Mouse (Mus musculus) heart, embryonic 14.5 days (tissue): Measurements from ENCODE around the gene Mapk14. TPM values are rescaled to one million over a fixed set of nuclear protein-coding genes. Genes with fewer than 3 reads are reported as not detected.

ENCODE experiments used
- ATAC-seq: fragments of 200-750 bp; cut with Nextera tagmentation; 2 replicates; pipeline ENCODE4 v1.8.0; 2017; ENCODE audit warnings: low read depth, moderate TSS enrichment; ENCODE audit not compliant: insufficient number of reproducible peaks, insufficient read depth, low FRiP score
- H3K27ac ChIP-seq, 2 experiments: fragments of 200-500 bp in 1 of 2; fragments of 300-500 bp in 1 of 2; sonication (generic) in 1 of 2; replicated peaks in 1 of 2; 2 replicates each; pipeline ENCODE4 v1.5.1; 2012 to 2014; ENCODE audit warnings: low read depth in 2 of 2, low read length in 2 of 2, control low read depth in 1 of 2, mild to moderate bottlenecking in 1 of 2, mixed read lengths in 1 of 2; ENCODE audit not compliant: control insufficient read depth in 1 of 2, insufficient read depth in 1 of 2
- H3K27me3 ChIP-seq: fragments of 300-500 bp; sonication (generic); 2 replicates; pipeline ENCODE4 v1.6.1; 2014; ENCODE audit warnings: mild to moderate bottlenecking, low read length, control low read depth; ENCODE audit not compliant: control insufficient read depth, insufficient read depth
- H3K36me3 ChIP-seq: fragments of 300-500 bp; sonication (generic); 2 replicates; pipeline ENCODE4 v1.6.1; 2014; ENCODE audit warnings: mild to moderate bottlenecking, control low read depth, low read length, mixed read lengths; ENCODE audit not compliant: control insufficient read depth, insufficient read depth
- H3K4me1 ChIP-seq, 2 experiments: fragments of 200-500 bp in 1 of 2; fragments of 300-500 bp in 1 of 2; sonication (generic) in 1 of 2; 2 replicates each; pipeline ENCODE4 v1.6.1; 2012 to 2014; ENCODE audit warnings: low read length in 2 of 2, control low read depth in 1 of 2, mixed read lengths in 1 of 2; ENCODE audit not compliant: control insufficient read depth in 2 of 2, insufficient read depth in 2 of 2
- H3K4me2 ChIP-seq: fragments of 300-500 bp; sonication (generic); 2 replicates; pipeline ENCODE4 v1.6.1; 2014; ENCODE audit warnings: mild to moderate bottlenecking, low read length
- H3K4me3 ChIP-seq, 2 experiments: fragments of 200-500 bp in 1 of 2; fragments of 300-500 bp in 1 of 2; sonication (generic) in 1 of 2; 2 replicates each; pipeline ENCODE4 v1.5.1; 2012 to 2014; ENCODE audit warnings: low read length in 2 of 2, mild to moderate bottlenecking in 2 of 2, control low read depth in 1 of 2, low read depth in 1 of 2, moderate library complexity in 1 of 2; ENCODE audit not compliant: control insufficient read depth in 1 of 2, insufficient read depth in 1 of 2
- H3K9ac ChIP-seq: fragments of 300-500 bp; sonication (generic); 2 replicates; pipeline ENCODE4 v1.6.1; 2014; ENCODE audit warnings: mild to moderate bottlenecking, low read length
- H3K9me3 ChIP-seq: fragments of 300-500 bp; sonication (generic); 2 replicates; pipeline ENCODE4 v1.6.1; 2016; ENCODE audit warnings: low read length, control low read depth; ENCODE audit not compliant: control insufficient read depth
- WGBS: fragments of 180-500 bp; shearing (Covaris S2); extraction: QIAGEN DNeasy Blood & Tissue Kit; methylation state at CpG from one replicate; pipeline ENCODE4 v1.1.7; 2014; 5-methylcytosine and 5-hydroxymethylcytosine counted together
- polyA plus RNA-seq: library from polyadenylated mRNA; unstranded; fragments of >200 nt; fragmentation: Nextera tagmentation; extraction: Ambion mirVana; gene quantifications from 2 replicates; pipeline ENCODE4 v1.2.1, GENCODE M21; 2014

The Mapk14 gene
- 37.6 and 38.3 TPM in 2 replicates for polyA plus RNA-seq

DNA sequence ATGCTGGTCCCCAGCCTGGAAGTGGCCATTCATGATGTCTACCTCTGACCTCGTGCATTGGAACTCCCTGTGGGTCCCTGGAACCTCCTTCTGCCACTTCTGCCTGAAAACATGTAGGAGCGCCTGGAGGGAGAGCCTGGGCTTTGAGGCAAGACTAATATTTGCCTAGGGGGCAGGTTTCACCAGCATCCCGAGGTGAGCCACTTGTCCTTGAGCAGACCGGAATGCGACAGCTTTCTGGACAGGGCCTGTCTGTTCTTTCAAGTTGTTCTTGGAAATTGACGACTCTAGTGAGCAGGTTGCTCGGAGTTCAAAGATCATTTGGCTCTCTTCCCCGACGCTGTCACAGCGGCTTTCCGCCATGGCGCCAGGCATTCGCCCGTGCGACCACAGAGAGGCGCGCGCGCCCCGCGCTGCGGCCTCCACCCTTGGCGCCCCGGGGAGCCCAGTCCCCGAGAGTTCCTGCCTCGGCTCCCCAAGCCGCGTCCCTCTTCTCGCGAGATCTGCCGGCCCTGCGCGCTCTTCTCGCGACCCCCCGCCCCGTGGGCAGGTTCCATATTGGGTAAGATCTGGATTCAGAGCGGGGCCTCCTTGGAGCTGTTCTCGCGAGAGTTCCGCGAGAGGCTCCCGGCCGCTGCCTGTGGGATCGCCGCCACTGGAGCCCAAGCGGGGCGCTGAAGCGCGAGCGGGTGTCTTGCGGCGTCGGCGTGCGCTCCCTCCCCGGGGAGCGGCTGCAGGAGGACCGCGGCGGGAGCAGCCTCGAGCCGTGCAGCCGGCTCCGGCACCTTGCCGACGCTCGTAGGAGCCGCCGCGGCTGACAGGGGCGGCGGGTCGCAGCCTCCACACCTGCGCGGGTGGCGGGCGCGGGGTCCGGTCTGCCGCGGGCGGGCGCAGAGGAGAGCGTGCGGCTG, at the start of gene Mapk14:
TSS of gene Mapk14 (plus strand) at position 554 of the 911 bp plus-strand sequence.
- H3K9ac ChIP-seq, result peak within 1 kb of the TSS; percentile 93
- peak; percentile 92 for ATAC-seq
- H3K4me3 ChIP-seq, result peak within 1 kb of the TSS; percentile 90 to 96
- under 1% methylated on average over 81 of the region's 86 CpGs for WGBS
- no peaks in the 10 kb centered on the region for H3K9me3 ChIP-seq
- H3K36me3 ChIP-seq, result no peaks in the 10 kb centered on the region
- H3K27me3 ChIP-seq, result peaks cover 5% of the 10 kb centered on the region; the same call in 1 of the 2 replicates
- H3K4me1 ChIP-seq, result peaks cover 9 to 23% of the 10 kb centered on the region in 2 experiments
- peak within 1 kb of the TSS; percentile 85 to 93 for H3K27ac ChIP-seq
- peak within 1 kb of the TSS; percentile 87 for H3K4me2 ChIP-seq

DNA sequence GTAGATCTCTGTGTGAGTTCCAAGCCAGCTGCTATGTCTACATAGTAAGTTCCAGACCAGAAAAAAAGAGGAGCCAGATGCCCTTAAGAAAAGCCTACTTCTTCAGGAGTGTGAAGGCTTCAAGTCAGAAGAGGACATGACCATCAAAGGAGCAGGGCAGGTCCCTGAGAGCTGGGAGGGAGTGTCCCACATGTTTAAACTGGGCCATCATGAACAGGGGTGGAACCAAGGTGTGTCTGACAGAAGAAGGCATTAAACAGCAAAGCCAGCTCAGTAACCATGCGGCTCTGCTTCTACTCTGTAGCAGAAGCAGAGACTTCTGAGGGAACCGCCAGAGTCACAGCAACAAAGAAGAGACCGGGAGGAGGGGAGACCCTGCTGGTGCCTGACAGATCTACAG, 47.4 kb upstream of the Mapk14 start:
- Histone ChIP-seq H3K9me3 (no peaks in the 10 kb centered on the region), H3K36me3 (no peaks in the 10 kb centered on the region), H3K27ac (no peak overlapping the region), H3K27me3 (no peaks in the 10 kb centered on the region), H3K4me3 (no peak overlapping the region), H3K4me2 (no peak overlapping the region), H3K9ac (no peak overlapping the region), H3K4me1 (no peaks in the 10 kb centered on the region)
- ATAC-seq, result no peak
- 30% methylated on average over 3 of the region's 3 CpGs for WGBS

DNA sequence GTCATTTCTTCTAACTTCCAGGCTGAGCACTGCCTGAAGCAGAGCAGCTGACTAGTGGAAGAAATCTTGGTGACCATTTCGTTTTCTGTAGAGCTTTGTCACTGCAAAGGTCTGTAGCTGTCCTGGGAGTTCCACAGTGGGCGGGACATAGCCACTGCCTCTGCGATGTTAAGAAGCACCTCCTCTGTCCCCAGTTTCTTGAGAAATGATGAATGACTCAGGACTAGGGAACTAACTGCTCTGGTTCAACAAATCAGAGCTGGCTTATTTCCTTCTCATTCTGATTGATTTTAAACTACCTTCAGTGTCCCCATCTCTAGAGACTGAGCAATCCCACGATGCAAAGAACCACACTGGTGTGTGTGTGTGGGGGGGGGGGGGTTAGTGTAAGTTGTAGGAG, 47.0 kb upstream of the Mapk14 start:
- WGBS, result 47% methylated on average over 4 of the region's 4 CpGs

DNA sequence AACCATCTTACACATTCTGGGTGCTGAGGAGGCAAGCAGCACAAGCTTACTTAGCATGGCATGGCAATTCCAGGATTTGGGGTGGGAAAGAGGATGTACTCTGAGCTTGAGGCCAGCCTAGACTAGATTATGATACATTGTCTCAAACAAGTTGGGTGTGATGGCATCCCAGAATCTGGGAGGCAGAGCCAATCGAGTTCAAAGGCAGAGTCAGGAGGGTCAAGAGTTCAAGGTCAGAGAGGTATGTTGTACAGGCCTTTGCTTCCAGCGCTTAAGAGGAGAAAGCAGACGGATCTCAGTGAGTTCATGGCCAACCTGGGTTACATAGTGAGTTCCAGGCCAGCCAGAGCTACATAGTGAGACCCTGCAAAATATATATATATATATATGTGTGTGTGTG, 44.9 kb upstream of the Mapk14 start:
- Histone ChIP-seq H3K27ac (no peak overlapping the region), H3K4me3 (no peak overlapping the region), H3K36me3 (no peaks in the 10 kb centered on the region), H3K4me2 (no peak overlapping the region), H3K4me1 (peaks cover 2 to 6% of the 10 kb centered on the region in 2 experiments; a peak in 1 of 4 replicates), H3K9me3 (no peaks in the 10 kb centered on the region), H3K9ac (no peak overlapping the region), H3K27me3 (no peaks in the 10 kb centered on the region)
- 36% methylated on average over 3 of the region's 3 CpGs for WGBS
- no peak for ATAC-seq

More for the DNA sequence above, 47.0 kb upstream of the Mapk14 start:
- no peaks in the 10 kb centered on the region for H3K36me3 ChIP-seq
- H3K27me3 ChIP-seq, result no peaks in the 10 kb centered on the region
- no peak overlapping the region for H3K4me3 ChIP-seq
- no peak overlapping the region for H3K4me2 ChIP-seq
- no peaks in the 10 kb centered on the region for H3K4me1 ChIP-seq
- H3K9me3 ChIP-seq, result no peaks in the 10 kb centered on the region
- ATAC-seq, result no peak
- no peak overlapping the region for H3K27ac ChIP-seq
- H3K9ac ChIP-seq, result no peak overlapping the region

DNA sequence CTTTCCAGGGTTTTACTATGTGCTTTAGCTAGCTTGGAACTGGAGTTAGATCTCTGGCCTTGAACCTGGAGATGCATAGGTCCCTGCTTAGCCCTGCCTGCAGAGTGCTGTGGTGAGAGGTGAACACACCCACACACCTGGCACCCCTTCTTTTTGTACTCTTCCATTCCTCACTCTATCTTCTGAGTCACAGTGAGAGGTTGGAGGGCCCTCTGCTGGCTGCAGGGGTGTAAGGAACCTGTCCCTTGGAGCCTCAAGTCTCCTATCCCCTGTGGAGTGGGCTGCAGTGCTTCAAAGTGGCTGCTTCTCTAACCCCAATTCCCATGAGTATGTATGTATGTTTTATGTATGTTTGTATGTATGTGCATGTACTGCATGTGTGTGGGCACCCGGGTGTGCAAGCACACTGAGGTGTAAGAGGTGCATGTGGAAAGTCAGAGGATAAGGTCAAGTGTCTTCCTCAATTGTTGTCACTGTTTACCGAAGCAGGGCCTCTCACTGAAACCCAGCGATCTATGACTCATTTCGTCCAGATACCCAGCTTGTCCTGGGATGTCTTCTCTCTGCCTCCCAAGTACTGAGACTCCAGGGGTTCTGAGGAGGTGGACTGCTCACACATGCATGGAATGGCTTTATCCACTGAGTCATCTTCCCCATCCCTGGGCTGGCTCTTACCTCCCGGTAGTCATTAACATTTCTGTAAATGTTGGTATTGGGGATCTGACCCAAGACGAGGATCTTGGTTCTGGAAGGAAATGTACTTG, 42.3 kb upstream of the Mapk14 start:
- peaks cover 2 to 6% of the 10 kb centered on the region in 2 experiments; a peak in 1 of 4 replicates for H3K4me1 ChIP-seq
- H3K36me3 ChIP-seq, result no peaks in the 10 kb centered on the region
- H3K4me3 ChIP-seq, result no peak overlapping the region
- H3K27ac ChIP-seq, result no peak overlapping the region
- no peak for ATAC-seq
- H3K9me3 ChIP-seq, result no peaks in the 10 kb centered on the region
- H3K27me3 ChIP-seq, result no peaks in the 10 kb centered on the region
- no peak overlapping the region for H3K4me2 ChIP-seq
- WGBS, result 32% methylated on average over 6 of the region's 6 CpGs
- H3K9ac ChIP-seq, result no peak overlapping the region

DNA sequence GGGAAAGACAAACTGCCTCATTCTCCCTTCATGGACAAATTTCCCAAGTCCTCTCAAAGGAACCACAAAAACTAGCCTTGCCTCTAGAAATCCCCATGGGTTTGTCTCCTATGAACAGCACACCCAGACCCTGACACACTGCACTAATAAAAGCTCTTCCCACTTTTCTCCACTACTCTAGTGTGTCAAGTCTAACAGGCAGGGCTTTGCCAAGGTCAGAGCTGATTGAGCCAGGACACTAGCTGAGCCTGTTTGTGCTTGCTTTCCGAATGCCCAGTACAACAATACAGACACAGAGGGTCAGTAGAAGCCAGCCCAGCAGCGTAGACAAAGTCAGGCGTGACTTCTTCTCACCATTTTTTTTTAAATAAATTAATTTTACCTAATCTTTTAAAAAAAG, 40.9 kb upstream of the Mapk14 start:
- no peaks in the 10 kb centered on the region for H3K36me3 ChIP-seq
- ATAC-seq, result no peak
- no peak overlapping the region for H3K4me3 ChIP-seq
- no peak overlapping the region for H3K4me2 ChIP-seq
- peaks cover 2 to 6% of the 10 kb centered on the region in 2 experiments; a peak in 1 of 4 replicates for H3K4me1 ChIP-seq
- H3K9me3 ChIP-seq, result no peaks in the 10 kb centered on the region
- peak overlapping the region in 1 of 2 experiments; percentile 28; a peak in 1 of 4 replicates for H3K27ac ChIP-seq
- H3K9ac ChIP-seq, result 0 out of 2 replicates have a peak overlapping the region, but pooled peaks have one; percentile 25
- 62% methylated on average over 3 of the region's 3 CpGs for WGBS
- no peaks in the 10 kb centered on the region for H3K27me3 ChIP-seq

DNA sequence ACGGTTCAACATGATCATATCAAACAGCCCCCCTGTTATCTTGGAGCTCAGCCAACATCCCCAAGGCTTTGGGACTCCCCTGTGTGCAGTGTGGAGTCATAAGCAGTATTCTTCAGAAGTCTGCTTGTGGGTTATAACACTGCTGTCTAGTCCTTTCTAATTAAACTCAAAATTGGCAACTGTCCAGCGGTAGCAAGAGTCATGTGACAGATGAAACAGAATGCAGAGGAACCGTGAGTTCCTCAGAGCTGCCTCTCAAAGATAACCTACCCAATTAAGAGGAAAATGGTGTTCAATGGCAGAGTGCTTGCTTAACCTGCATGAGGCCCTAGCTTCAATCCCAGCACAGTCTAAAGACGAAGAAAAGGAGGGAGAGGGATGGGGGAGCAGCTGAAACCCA, 33.2 kb upstream of the Mapk14 start:
- no peaks in the 10 kb centered on the region for H3K36me3 ChIP-seq
- no peak for ATAC-seq
- no peak overlapping the region for H3K4me3 ChIP-seq
- H3K4me1 ChIP-seq, result peaks cover 2 to 5% of the 10 kb centered on the region in 2 experiments; a peak in 3 of 4 replicates
- no peak overlapping the region for H3K4me2 ChIP-seq
- no peak overlapping the region for H3K9ac ChIP-seq
- H3K27me3 ChIP-seq, result no peaks in the 10 kb centered on the region
- no peaks in the 10 kb centered on the region for H3K9me3 ChIP-seq
- no peak overlapping the region for H3K27ac ChIP-seq
- WGBS, result 28% methylated on average over 4 of the region's 4 CpGs
